Mouse (Mus musculus) liver, embryonic 14.5 days (tissue): Measurements from ENCODE around the gene Ddx24. TPM values are rescaled to one million over a fixed set of nuclear protein-coding genes. Genes with fewer than 3 reads are reported as not detected.

Experiments used
- ATAC-seq: fragments of 200-750 bp; cut with Nextera tagmentation; 2 replicates; pipeline ENCODE4 v1.8.0; 2017; ENCODE audit warnings: moderate number of reproducible peaks, mild to moderate bottlenecking, moderate library complexity; ENCODE audit not compliant: insufficient read depth
- DNase-seq, 3 experiments: peaks; one replicate each; pipeline ENCODE4 v3.0.0-alpha.2; 2012 to 2013; ENCODE audit warnings: low read depth in 3 of 3, low spot score in 3 of 3
- H3K27ac ChIP-seq: fragments of 300-500 bp; sonication (generic); 2 replicates; pipeline ENCODE4 v1.5.1; 2014; ENCODE audit warnings: moderate library complexity, mild to moderate bottlenecking, control low read depth, inconsistent platforms
- H3K27me3 ChIP-seq: fragments of 300-500 bp; sonication (generic); 2 replicates; pipeline ENCODE4 v1.6.1; 2014; ENCODE audit warnings: mild to moderate bottlenecking, low read length, moderate library complexity; ENCODE audit not compliant: control insufficient read depth, insufficient read depth
- H3K36me3 ChIP-seq: fragments of 300-500 bp; sonication (generic); replicated peaks from 2 replicates; pipeline ENCODE4 v1.6.1; 2014; ENCODE audit warnings: low read depth; ENCODE audit not compliant: control insufficient read depth, insufficient read depth
- H3K4me1 ChIP-seq, 2 experiments: fragments of 200-500 bp in 1 of 2; fragments of 300-500 bp in 1 of 2; sonication (generic) in 1 of 2; replicated peaks; 2 replicates each; pipeline ENCODE4 v1.6.1; 2012 to 2014; ENCODE audit warnings: antibody characterized with exemption in 1 of 2, inconsistent platforms in 1 of 2, low read length in 1 of 2; ENCODE audit not compliant: control insufficient read depth in 2 of 2, insufficient read depth in 2 of 2
- H3K4me2 ChIP-seq: fragments of 300-500 bp; sonication (generic); 2 replicates; pipeline ENCODE4 v1.6.1; 2014; ENCODE audit warnings: low read depth, mild to moderate bottlenecking, control low read depth, moderate library complexity
- H3K4me3 ChIP-seq, 2 experiments: fragments of 200-500 bp in 1 of 2; fragments of 300-500 bp in 1 of 2; sonication (generic) in 1 of 2; 2 replicates each; pipeline ENCODE4 v1.5.1; 2012 to 2014; ENCODE audit warnings: low read depth in 2 of 2, low read length in 2 of 2, mild to moderate bottlenecking in 2 of 2, control low read depth in 1 of 2, inconsistent platforms in 1 of 2, moderate library complexity in 1 of 2; ENCODE audit not compliant: insufficient read depth in 1 of 2
- H3K9ac ChIP-seq: fragments of 300-500 bp; sonication (generic); replicated peaks from 2 replicates; pipeline ENCODE4 v1.6.1; 2014; ENCODE audit warnings: mild to moderate bottlenecking, control low read depth, moderate library complexity
- H3K9me3 ChIP-seq: fragments of 300-500 bp; sonication (generic); 2 replicates; pipeline ENCODE4 v1.6.1; 2016; ENCODE audit warnings: low read length, mixed read lengths; ENCODE audit not compliant: control insufficient read depth
- CTCF ChIP-seq: IDR thresholded peaks from 2 replicates; pipeline ENCODE4 v1.5.1; 2016; ENCODE audit warnings: antibody characterized with exemption, low read depth, control low read depth
- EP300 ChIP-seq: IDR thresholded peaks from 2 replicates; pipeline ENCODE4 v1.6.1; 2016; ENCODE audit warnings: antibody characterized with exemption, low read depth
- WGBS: fragments of 180-500 bp; shearing (Covaris S2); extraction: QIAGEN DNeasy Blood & Tissue Kit; methylation state at CpG from one replicate; pipeline ENCODE4 v1.1.7; 2014; ENCODE audit not compliant: insufficient replicate concordance; 5-methylcytosine and 5-hydroxymethylcytosine counted together
- polyA plus RNA-seq, 2 experiments: library from polyadenylated mRNA; depleted of rRNA in 1 of 2; stranded (reverse) in 1 of 2; unstranded in 1 of 2; fragments of >200 nt; fragmentation: Nextera tagmentation in 1 of 2; extraction: Ambion mirVana in 1 of 2; gene quantifications; 2 replicates each; pipeline versions ENCODE4 v1.2.1 to v1.2.3; 2012 to 2014

Ddx24 gene
- polyA plus RNA-seq, 2 experiments: 25.0 to 38.3 TPM

DNA sequence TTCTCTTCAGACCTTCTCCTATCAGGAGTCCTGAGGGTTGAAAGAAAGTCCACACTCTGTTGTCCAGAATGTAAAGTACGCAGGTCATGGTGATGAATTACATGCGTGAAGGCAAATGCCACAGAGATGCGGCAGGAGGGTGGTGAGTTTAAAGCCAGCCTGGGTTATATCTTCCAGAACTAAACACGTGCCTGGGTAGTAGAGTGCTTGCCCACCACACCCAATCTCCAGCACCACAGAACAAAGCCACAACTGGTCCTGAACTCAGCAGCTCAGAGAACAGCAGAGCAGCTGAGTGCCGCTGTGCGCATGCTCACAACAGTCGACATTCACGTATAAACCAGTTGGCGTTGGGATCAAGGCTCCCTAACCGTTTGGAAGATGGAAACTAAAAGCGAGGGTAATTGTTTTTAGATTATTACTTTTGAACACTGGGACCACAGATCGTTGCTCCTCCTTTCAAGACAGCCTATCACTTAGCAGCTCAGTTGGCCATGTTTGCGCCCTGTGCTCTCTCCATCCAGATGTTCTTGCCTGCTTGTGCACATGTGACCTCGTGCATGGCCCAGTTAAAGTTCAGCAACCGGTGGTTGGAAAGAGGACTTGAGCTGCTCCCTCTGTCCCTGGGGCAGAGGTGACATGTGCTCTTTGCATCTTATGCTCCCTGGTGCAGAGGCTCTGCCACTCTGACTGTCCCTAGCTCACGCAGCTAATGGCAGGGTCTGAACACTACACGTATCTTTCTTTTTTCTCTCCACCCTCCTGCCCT is 63.9 kb downstream of the Ddx24 start:
- ATAC-seq (no peak), DNase-seq (no peak)
- TF ChIP-seq EP300: no peak
- TF ChIP-seq CTCF: no peak

DNA sequence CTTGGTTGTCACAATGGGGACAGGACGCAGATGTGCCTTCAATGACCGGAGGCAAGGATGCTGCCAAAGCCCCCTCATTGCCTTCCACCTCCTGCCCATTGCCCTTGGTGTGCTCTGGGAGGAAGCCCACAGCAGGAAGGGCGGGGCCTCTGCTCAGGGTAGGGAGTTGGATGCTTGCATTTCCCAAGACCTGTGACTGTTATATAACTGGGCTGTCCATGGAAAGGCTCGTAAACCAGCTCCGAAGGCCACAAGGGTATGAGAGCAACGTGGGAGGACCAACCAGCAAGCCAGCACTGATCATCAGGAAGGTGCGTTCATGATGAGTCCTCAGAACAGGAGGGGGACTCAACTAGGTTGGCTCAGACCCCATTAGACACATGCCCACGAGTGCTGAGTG is 64.8 kb downstream of the Ddx24 start:
- Histone ChIP-seq H3K27me3 (no peaks in the 10 kb centered on the region), H3K9me3 (no peaks in the 10 kb centered on the region), H3K27ac (no peak overlapping the region), H3K4me1 (no peaks in the 10 kb centered on the region), H3K4me2 (no peak overlapping the region), H3K36me3 (no peaks in the 10 kb centered on the region), H3K4me3 (no peak overlapping the region), H3K9ac (no peak overlapping the region)
- TF ChIP-seq CTCF (no peak), EP300 (no peak)
- 57% methylated on average over 8 of the region's 8 CpGs for WGBS
- ATAC-seq (no peak), DNase-seq (no peak)

More for the DNA sequence above, 63.9 kb downstream of the Ddx24 start:
- no peaks in the 10 kb centered on the region for H3K27me3 ChIP-seq
- H3K27ac ChIP-seq: no peak overlapping the region
- H3K4me2 ChIP-seq: no peak overlapping the region
- H3K4me1 ChIP-seq: no peaks in the 10 kb centered on the region
- no peaks in the 10 kb centered on the region for H3K9me3 ChIP-seq
- no peak overlapping the region for H3K9ac ChIP-seq
- 69% methylated on average over 17 of the region's 17 CpGs for WGBS
- no peaks in the 10 kb centered on the region for H3K36me3 ChIP-seq
- H3K4me3 ChIP-seq: no peak overlapping the region

DNA sequence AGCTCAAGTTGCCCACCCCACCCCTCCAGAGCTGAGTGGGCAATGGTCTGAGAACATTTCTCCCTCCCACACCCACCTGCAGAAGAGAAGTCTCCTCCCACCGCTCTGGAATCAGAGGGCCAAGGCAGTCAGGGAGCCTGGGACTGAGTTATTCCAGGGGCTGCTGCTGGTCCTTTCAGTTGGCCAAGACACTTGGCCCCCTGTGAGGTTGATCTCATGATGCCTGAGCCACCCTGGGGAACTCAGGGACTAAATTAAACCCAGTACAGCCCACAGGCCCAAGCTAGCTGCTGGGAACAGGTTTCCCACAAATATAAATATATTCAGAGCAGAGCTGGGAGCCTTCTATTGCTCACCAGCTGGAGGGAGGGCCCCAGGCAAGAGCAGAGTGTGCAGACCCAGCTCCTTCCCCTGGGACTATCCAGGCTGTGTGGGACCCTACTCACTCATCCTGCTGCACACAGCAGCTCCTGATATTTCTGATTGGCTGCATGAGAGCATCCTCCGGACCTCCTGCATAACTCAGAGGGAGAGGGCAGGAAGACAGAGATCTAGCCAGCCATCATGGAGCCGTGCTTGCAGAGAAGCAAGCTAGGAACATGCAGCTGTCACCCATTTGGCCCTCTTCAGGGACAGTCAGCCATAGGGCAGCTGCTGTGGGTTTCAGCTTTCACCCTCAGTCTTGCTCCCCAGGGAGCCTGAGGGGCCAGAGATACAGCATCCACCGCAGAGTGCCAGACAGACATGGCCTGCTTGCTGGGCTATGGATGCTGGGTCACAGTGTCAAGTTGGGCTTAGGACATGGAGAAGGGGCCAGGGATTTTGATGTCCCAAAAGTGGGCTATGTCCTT is 66.5 kb downstream of the Ddx24 start:
- 52% methylated on average over 4 of the region's 4 CpGs for WGBS
- no peak for ATAC-seq

DNA sequence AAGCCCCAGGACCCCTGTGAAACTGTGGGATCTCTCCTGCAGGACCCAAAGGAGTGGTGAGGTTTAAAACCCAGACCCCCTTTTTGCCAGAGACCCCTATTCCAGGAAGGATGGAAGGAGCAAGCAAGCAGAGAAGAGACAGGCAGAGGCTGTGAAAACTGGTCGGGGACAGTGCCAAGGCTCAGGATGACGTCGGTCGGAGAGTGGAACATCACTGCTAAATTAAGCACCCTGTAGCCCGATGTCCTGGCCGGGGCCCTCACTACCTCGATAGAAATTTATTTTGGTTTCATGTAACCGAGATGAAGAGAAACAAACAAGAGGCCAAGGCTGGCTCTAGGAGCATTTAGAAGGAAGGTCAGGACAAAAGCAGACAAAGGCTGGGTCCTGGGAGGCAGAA is 67.4 kb downstream of the Ddx24 start:
- no peak overlapping the region for H3K9ac ChIP-seq
- DNase-seq (no peak), ATAC-seq (no peak)
- no peaks in the 10 kb centered on the region for H3K9me3 ChIP-seq
- no peaks in the 10 kb centered on the region for H3K27me3 ChIP-seq
- no peaks in the 10 kb centered on the region for H3K36me3 ChIP-seq
- TF ChIP-seq CTCF: no peak
- TF ChIP-seq EP300: no peak
- no peak overlapping the region for H3K4me2 ChIP-seq
- no peak overlapping the region for H3K27ac ChIP-seq
- 64% methylated on average over 8 of the region's 8 CpGs for WGBS
- H3K4me3 ChIP-seq: no peak overlapping the region
- H3K4me1 ChIP-seq: no peaks in the 10 kb centered on the region

More for the DNA sequence above, 66.5 kb downstream of the Ddx24 start:
- no peaks in the 10 kb centered on the region for H3K4me1 ChIP-seq
- no peaks in the 10 kb centered on the region for H3K9me3 ChIP-seq
- no peak overlapping the region for H3K9ac ChIP-seq
- TF ChIP-seq CTCF (no peak), EP300 (no peak)
- no peak overlapping the region for H3K4me3 ChIP-seq
- no peaks in the 10 kb centered on the region for H3K27me3 ChIP-seq
- no peak for DNase-seq
- H3K36me3 ChIP-seq: no peaks in the 10 kb centered on the region
- no peak overlapping the region for H3K4me2 ChIP-seq
- H3K27ac ChIP-seq: no peak overlapping the region

Other genes starting within 250 kb of the Ddx24 start
- not detected in 2 replicates for gene Prima1, start 183.7 kb downstream of the Ddx24 start, polyA plus RNA-seq (2012; rRNA removed)
- not detected in 2 replicates for gene Prima1, start 183.7 kb downstream of the Ddx24 start, polyA plus RNA-seq (2014; fragmentation: Nextera tagmentation; extraction: Ambion mirVana)
- 0.09 TPM in 1 of 2 replicates, not detected in the other for gene Fam181a, start 114.9 kb downstream of the Ddx24 start, polyA plus RNA-seq (2012; rRNA removed)
- not detected in 2 replicates for gene Fam181a, start 114.9 kb downstream of the Ddx24 start, polyA plus RNA-seq (2014; fragmentation: Nextera tagmentation; extraction: Ambion mirVana)
- gene Asb2, start 69.8 kb downstream of the Ddx24 start, polyA plus RNA-seq (2012; rRNA removed): 3.6 TPM in 2 replicates
- 2.1 and 2.5 TPM in 2 replicates for gene Asb2, start 69.8 kb downstream of the Ddx24 start, polyA plus RNA-seq (2014; fragmentation: Nextera tagmentation; extraction: Ambion mirVana)
- 12.0 and 13.3 TPM in 2 replicates for gene Otub2, start 37.1 kb downstream of the Ddx24 start, polyA plus RNA-seq (2012; rRNA removed)
- 20.0 and 24.9 TPM in 2 replicates for gene Otub2, start 37.1 kb downstream of the Ddx24 start, polyA plus RNA-seq (2014; fragmentation: Nextera tagmentation; extraction: Ambion mirVana)
- 0.10 and 0.15 TPM in 2 replicates for gene 9330161L09Rik, start 18.0 kb downstream of the Ddx24 start, polyA plus RNA-seq (2012; rRNA removed)
- 0.10 TPM in 1 of 2 replicates, not detected in the other for gene 9330161L09Rik, start 18.0 kb downstream of the Ddx24 start, polyA plus RNA-seq (2014; fragmentation: Nextera tagmentation; extraction: Ambion mirVana)
- gene Ifi27, start 8.4 kb upstream of the Ddx24 start, polyA plus RNA-seq (2012; rRNA removed): 9.3 and 12.2 TPM in 2 replicates
- gene Ifi27, start 8.4 kb upstream of the Ddx24 start, polyA plus RNA-seq (2014; fragmentation: Nextera tagmentation; extraction: Ambion mirVana): 12.8 and 18.6 TPM in 2 replicates
- gene Ifi27l2a, start 17.9 kb upstream of the Ddx24 start, polyA plus RNA-seq (2012; rRNA removed): 5.2 and 7.6 TPM in 2 replicates
- 8.3 and 10.8 TPM in 2 replicates for gene Ifi27l2a, start 17.9 kb upstream of the Ddx24 start, polyA plus RNA-seq (2014; fragmentation: Nextera tagmentation; extraction: Ambion mirVana)
- gene Ifi27l2b, start 31.4 kb upstream of the Ddx24 start, polyA plus RNA-seq (2012; rRNA removed): not detected in 2 replicates
- gene Ifi27l2b, start 31.4 kb upstream of the Ddx24 start, polyA plus RNA-seq (2014; fragmentation: Nextera tagmentation; extraction: Ambion mirVana): not detected in 2 replicates
- gene Ppp4r4, start 106.5 kb upstream of the Ddx24 start, polyA plus RNA-seq (2012; rRNA removed): 0.82 and 0.94 TPM in 2 replicates
- gene Ppp4r4, start 106.5 kb upstream of the Ddx24 start, polyA plus RNA-seq (2014; fragmentation: Nextera tagmentation; extraction: Ambion mirVana): 0.79 and 1.3 TPM in 2 replicates
- 11.5 and 23.7 TPM in 2 replicates for gene Serpina10, start 205.6 kb upstream of the Ddx24 start, polyA plus RNA-seq (2012; rRNA removed)
- gene Serpina10, start 205.6 kb upstream of the Ddx24 start, polyA plus RNA-seq (2014; fragmentation: Nextera tagmentation; extraction: Ambion mirVana): 29.3 and 30.0 TPM in 2 replicates
- gene Serpina6, start 231.4 kb upstream of the Ddx24 start, polyA plus RNA-seq (2012; rRNA removed): 793 and 825 TPM in 2 replicates
- gene Serpina6, start 231.4 kb upstream of the Ddx24 start, polyA plus RNA-seq (2014; fragmentation: Nextera tagmentation; extraction: Ambion mirVana): 1,383 and 1,635 TPM in 2 replicates